Mouse (Mus musculus) lung, embryonic 14.5 days (tissue): ENCODE measurements around the gene Abca13. TPM values are rescaled to one million over a fixed set of nuclear protein-coding genes. Genes with fewer than 3 reads are reported as not detected.

Source experiments
- ATAC-seq: fragments of 200-750 bp; cut with Nextera tagmentation; 2 replicates; pipeline ENCODE4 v1.8.0; 2017; ENCODE audit warnings: mild to moderate bottlenecking, moderate TSS enrichment, moderate library complexity; ENCODE audit not compliant: insufficient read depth
- DNase-seq: peaks from one replicate; pipeline ENCODE4 v3.0.0-alpha.2; 2015
- H3K27ac ChIP-seq: fragments of 300-500 bp; sonication (generic); 2 replicates; pipeline ENCODE4 v1.5.1; 2014; ENCODE audit warnings: low read depth, mild to moderate bottlenecking, moderate library complexity
- H3K27me3 ChIP-seq: fragments of 300-500 bp; sonication (generic); 2 replicates; pipeline ENCODE4 v1.6.1; 2014; ENCODE audit warnings: low read length, control low read depth; ENCODE audit not compliant: insufficient read depth
- H3K36me3 ChIP-seq: fragments of 300-500 bp; sonication (generic); 2 replicates; pipeline ENCODE4 v1.6.1; 2014; ENCODE audit warnings: control low read depth; ENCODE audit not compliant: insufficient read depth
- H3K4me1 ChIP-seq: fragments of 300-500 bp; sonication (generic); 2 replicates; pipeline ENCODE4 v1.6.1; 2014; ENCODE audit warnings: antibody characterized with exemption, control low read depth; ENCODE audit not compliant: insufficient read depth
- H3K4me2 ChIP-seq: fragments of 300-500 bp; sonication (generic); 2 replicates; pipeline ENCODE4 v1.6.1; 2014; ENCODE audit warnings: mild to moderate bottlenecking
- H3K4me3 ChIP-seq: fragments of 300-500 bp; sonication (generic); 2 replicates; pipeline ENCODE4 v1.5.1; 2014; ENCODE audit warnings: low read depth, low read length
- H3K9ac ChIP-seq: fragments of 300-500 bp; sonication (generic); 2 replicates; pipeline ENCODE4 v1.6.1; 2014
- H3K9me3 ChIP-seq: fragments of 300-500 bp; sonication (generic); 2 replicates; pipeline ENCODE4 v1.6.1; 2016; ENCODE audit warnings: low read depth, low read length, control low read depth
- CTCF ChIP-seq: IDR thresholded peaks from 2 replicates; pipeline ENCODE4 v1.5.1; 2016; ENCODE audit warnings: antibody characterized with exemption, low read depth
- WGBS: fragments of 180-500 bp; shearing (Covaris S2); extraction: QIAGEN DNeasy Blood & Tissue Kit; methylation state at CpG from one replicate; pipeline ENCODE4 v1.1.7; 2014; 5-methylcytosine and 5-hydroxymethylcytosine counted together
- polyA plus RNA-seq: library from polyadenylated mRNA; unstranded; fragments of >200 nt; fragmentation: Nextera tagmentation; extraction: Ambion mirVana; gene quantifications from 2 replicates; pipeline ENCODE4 v1.2.1, GENCODE M21; 2014

The Abca13 gene
- polyA plus RNA-seq, 1 experiment from 2014 or later, result 0.08 TPM

DNA sequence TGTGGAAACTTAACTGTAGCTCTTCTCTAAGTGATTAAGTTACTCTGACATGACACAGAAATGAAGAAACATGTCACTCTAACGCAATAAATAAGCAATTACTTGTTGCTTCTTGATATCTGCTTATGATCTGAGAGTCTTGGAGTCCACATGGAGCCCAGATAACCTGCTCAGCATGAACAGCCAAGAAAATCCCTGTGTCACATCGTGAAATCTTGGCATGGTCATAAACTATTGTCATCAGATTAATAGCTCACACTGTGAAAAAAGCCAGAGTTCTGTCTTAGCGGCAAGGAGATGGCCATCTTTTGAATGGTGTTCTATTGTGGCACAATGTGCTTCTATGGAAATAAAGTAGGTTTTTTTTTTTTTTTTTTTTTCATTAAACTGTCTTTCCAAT lies 336.8 kb downstream of the Abca13 start:
- H3K4me3 ChIP-seq, result no peak overlapping the region
- H3K36me3 ChIP-seq, result no peaks in the 10 kb centered on the region
- no peaks in the 10 kb centered on the region for H3K27me3 ChIP-seq
- WGBS, result 65% methylated on average over 3 of the region's 3 CpGs
- no peak overlapping the region for H3K4me2 ChIP-seq
- DNase-seq (no peak), ATAC-seq (no peak)
- H3K4me1 ChIP-seq, result no peaks in the 10 kb centered on the region
- H3K27ac ChIP-seq, result no peak overlapping the region
- H3K9me3 ChIP-seq, result no peaks in the 10 kb centered on the region
- H3K9ac ChIP-seq, result no peak overlapping the region
- TF ChIP-seq CTCF, result no peak

GRCm38 (mm10) chr11:9531715-9532114 lies 340.0 kb downstream of the Abca13 start:
- Histone ChIP-seq H3K27me3 (no peaks in the 10 kb centered on the region), H3K4me1 (no peaks in the 10 kb centered on the region), H3K36me3 (no peaks in the 10 kb centered on the region), H3K27ac (no peak overlapping the region), H3K9me3 (no peaks in the 10 kb centered on the region), H3K9ac (no peak overlapping the region), H3K4me2 (no peak overlapping the region), H3K4me3 (no peak overlapping the region)
- TF ChIP-seq CTCF, result no peak
- no peak for ATAC-seq
- 82% methylated on average over 8 of the region's 8 CpGs for WGBS
- peak; percentile 19 for DNase-seq

GRCm38 (mm10) chr11:9533189-9533588 lies 341.4 kb downstream of the Abca13 start:
- Histone ChIP-seq H3K4me1 (no peaks in the 10 kb centered on the region), H3K4me3 (no peak overlapping the region), H3K4me2 (no peak overlapping the region), H3K9me3 (no peaks in the 10 kb centered on the region), H3K36me3 (no peaks in the 10 kb centered on the region), H3K9ac (no peak overlapping the region), H3K27ac (no peak overlapping the region), H3K27me3 (no peaks in the 10 kb centered on the region)
- no peak for ATAC-seq
- no peak for TF ChIP-seq CTCF
- WGBS, result 63% methylated on average over 1 of the region's 1 CpGs
- DNase-seq, result no peak

GRCm38 (mm10) chr11:9533658-9534202 lies 342.0 kb downstream of the Abca13 start:
- DNase-seq (no peak), ATAC-seq (no peak)
- no peak overlapping the region for H3K9ac ChIP-seq
- no peaks in the 10 kb centered on the region for H3K9me3 ChIP-seq
- H3K27ac ChIP-seq, result no peak overlapping the region
- H3K4me1 ChIP-seq, result no peaks in the 10 kb centered on the region
- H3K27me3 ChIP-seq, result no peaks in the 10 kb centered on the region
- H3K36me3 ChIP-seq, result no peaks in the 10 kb centered on the region
- no peak overlapping the region for H3K4me2 ChIP-seq
- WGBS, result 74% methylated on average over 1 of the region's 1 CpGs
- H3K4me3 ChIP-seq, result no peak overlapping the region
- no peak for TF ChIP-seq CTCF

GRCm38 (mm10) chr11:9536811-9537210 lies 345.1 kb downstream of the Abca13 start:
- Histone ChIP-seq H3K4me3 (no peak overlapping the region), H3K9me3 (no peaks in the 10 kb centered on the region), H3K36me3 (no peaks in the 10 kb centered on the region), H3K4me1 (no peaks in the 10 kb centered on the region), H3K9ac (no peak overlapping the region), H3K27ac (no peak overlapping the region), H3K4me2 (no peak overlapping the region), H3K27me3 (no peaks in the 10 kb centered on the region)
- no peak for TF ChIP-seq CTCF
- DNase-seq (no peak), ATAC-seq (no peak)
- WGBS, result 50% methylated on average over 6 of the region's 6 CpGs

DNA sequence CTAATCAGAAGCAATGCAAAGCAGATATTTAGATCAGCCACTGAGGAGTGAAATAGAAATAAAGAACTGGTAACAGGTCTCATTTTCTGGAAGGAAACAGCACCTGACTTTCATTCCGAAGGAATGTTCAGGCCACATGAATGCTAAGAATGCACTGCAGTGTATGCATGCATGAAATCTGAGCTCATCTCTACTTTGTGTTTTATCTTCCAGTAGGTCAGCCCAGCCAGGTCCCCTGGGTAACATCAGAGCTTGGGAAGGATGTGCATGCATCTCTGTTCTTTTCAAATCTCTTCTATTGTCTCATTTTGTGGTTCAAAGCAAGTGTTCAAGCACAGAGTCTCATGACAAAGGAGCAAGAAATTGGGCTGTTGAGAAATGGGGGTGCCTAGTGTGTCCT lies 346.6 kb downstream of the Abca13 start:
- no peaks in the 10 kb centered on the region for H3K36me3 ChIP-seq
- H3K4me2 ChIP-seq, result no peak overlapping the region
- ATAC-seq (no peak), DNase-seq (no peak)
- no peaks in the 10 kb centered on the region for H3K9me3 ChIP-seq
- no peaks in the 10 kb centered on the region for H3K27me3 ChIP-seq
- no peak for TF ChIP-seq CTCF
- H3K27ac ChIP-seq, result no peak overlapping the region
- 44% methylated on average over 1 of the region's 1 CpGs for WGBS
- no peak overlapping the region for H3K9ac ChIP-seq
- H3K4me3 ChIP-seq, result no peak overlapping the region
- H3K4me1 ChIP-seq, result no peaks in the 10 kb centered on the region

DNA sequence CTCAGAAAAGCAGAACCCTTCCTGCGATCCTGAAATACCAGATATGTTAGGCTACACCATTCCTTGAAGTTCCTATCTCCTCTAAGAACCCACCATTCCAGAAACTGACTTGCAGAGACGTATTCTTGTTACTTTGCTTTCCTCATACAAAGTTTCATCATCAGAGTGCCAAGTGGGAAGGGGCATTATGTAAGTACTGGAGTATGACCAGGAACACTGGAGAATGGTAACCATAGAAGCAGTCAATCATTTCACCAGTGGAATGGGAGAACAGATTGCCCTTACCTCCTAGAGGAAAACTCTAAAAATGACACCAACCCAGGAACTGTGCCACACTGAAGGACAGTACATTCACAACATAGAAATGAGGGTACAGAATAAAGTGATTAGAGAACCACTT lies 368.3 kb downstream of the Abca13 start:
- no peak for DNase-seq
- 78% methylated on average over 2 of the region's 2 CpGs for WGBS
- no peak for TF ChIP-seq CTCF

DNA sequence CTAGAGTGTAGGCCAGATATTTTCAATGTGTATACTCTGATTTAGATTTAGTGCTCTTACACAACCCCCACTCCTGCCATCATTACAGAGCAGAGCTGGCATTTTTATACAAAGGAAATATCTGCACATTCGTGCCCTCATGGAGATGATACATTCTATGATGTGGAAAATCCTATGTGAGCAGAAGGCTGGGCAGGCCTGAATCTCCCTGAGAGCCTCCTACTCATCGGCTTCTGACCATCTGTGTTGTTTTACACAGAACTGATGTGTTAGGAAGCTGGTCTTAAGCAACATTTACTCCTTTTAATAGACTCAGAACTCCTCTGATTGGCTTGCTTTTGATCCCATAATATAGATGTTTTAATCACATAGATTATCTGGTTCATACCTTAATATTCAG lies 376.6 kb downstream of the Abca13 start:
- Histone ChIP-seq H3K27ac (no peak overlapping the region), H3K4me3 (no peak overlapping the region), H3K9ac (no peak overlapping the region), H3K36me3 (no peaks in the 10 kb centered on the region), H3K9me3 (no peaks in the 10 kb centered on the region), H3K4me2 (no peak overlapping the region), H3K27me3 (no peaks in the 10 kb centered on the region), H3K4me1 (no peaks in the 10 kb centered on the region)
- DNase-seq, result no peak
- TF ChIP-seq CTCF, result no peak
- no peak for ATAC-seq
- WGBS, result 69% methylated on average over 2 of the region's 2 CpGs

More for the DNA sequence above, 368.3 kb downstream of the Abca13 start:
- Histone ChIP-seq H3K27me3 (no peaks in the 10 kb centered on the region), H3K36me3 (no peaks in the 10 kb centered on the region), H3K27ac (no peak overlapping the region), H3K9ac (no peak overlapping the region), H3K4me3 (no peak overlapping the region), H3K9me3 (no peaks in the 10 kb centered on the region), H3K4me1 (no peaks in the 10 kb centered on the region), H3K4me2 (no peak overlapping the region)
- no peak for ATAC-seq
